Mouse (Mus musculus): ENCODE measurements around the gene Ptprm. TPM values are rescaled to one million over a fixed set of nuclear protein-coding genes. Genes with fewer than 3 reads are reported as not detected.

Ptprm gene
- polyA plus RNA-seq, 1 experiment from 2014 or later = 31.4 TPM

DNA sequence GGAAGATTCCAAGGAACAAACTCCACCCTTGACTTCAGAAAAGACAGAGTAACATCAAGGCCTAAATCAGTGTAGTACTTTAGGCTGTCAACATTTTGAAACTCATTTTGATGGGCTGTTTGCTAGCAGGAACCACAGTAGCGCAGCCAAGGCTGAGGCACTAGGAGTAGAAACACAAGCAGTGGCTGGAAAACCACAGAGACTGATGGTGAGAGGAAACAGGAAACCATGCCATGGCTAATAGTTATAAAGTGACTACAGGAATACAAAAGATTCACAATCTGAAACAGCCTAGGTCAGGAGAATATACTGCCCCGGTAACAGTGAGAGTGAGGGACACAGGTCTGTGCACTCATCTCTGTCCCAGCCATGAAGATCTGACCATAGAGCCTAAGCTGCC is 165.7 kb downstream of the Ptprm start:
- DNase-seq (ENCODE audit: low spot score) (no peak), ATAC-seq (ENCODE audit: low FRiP score) (no peak)
- H3K9ac ChIP-seq = no peak overlapping the region
- no peaks in the 10 kb centered on the region for H3K36me3 ChIP-seq (replicated peaks; ENCODE audit: control insufficient read depth, insufficient read depth)
- no peak overlapping the region for H3K4me3 ChIP-seq (replicated peaks; ENCODE audit: low read length)
- WGBS = 96% methylated on average over 2 of the region's 2 CpGs
- H3K4me2 ChIP-seq (replicated peaks) = no peak overlapping the region
- H3K4me1 ChIP-seq (replicated peaks; ENCODE audit: control insufficient read depth, insufficient read depth, low read length) = no peaks in the 10 kb centered on the region
- no peak overlapping the region for H3K27ac ChIP-seq
- H3K9me3 ChIP-seq (ENCODE audit: control insufficient read depth, low read length) = no peaks in the 10 kb centered on the region
- no peaks in the 10 kb centered on the region for H3K27me3 ChIP-seq (ENCODE audit: control insufficient read depth, insufficient read depth, low read length)

DNA sequence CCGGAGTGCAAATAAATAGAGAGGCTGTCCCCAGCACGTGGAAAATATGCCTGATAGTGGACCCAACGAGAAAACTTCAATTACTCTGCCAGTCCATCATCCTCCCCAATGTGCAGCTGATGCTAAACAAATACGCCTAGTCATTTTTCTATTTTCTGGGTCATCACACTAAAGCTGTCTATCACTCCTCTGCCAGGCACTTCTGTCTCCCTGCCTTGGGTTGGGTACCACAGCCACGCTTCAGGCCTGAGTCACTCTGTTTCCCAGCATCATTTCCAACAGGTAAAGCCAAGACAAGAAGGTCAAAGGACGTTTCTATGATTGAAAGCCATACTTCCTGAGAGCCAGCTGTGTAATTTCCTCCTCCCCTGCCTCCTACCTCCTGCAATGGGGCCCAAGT is 167.4 kb downstream of the Ptprm start:
- 55% methylated on average over 6 of the region's 6 CpGs for WGBS
- H3K9ac ChIP-seq = no peak overlapping the region
- H3K36me3 ChIP-seq (replicated peaks; ENCODE audit: control insufficient read depth, insufficient read depth) = no peaks in the 10 kb centered on the region
- H3K4me3 ChIP-seq (replicated peaks; ENCODE audit: low read length) = no peak overlapping the region
- no peak overlapping the region for H3K27ac ChIP-seq
- H3K4me1 ChIP-seq (replicated peaks; ENCODE audit: control insufficient read depth, insufficient read depth, low read length) = no peaks in the 10 kb centered on the region
- H3K4me2 ChIP-seq (replicated peaks) = no peak overlapping the region
- H3K27me3 ChIP-seq (ENCODE audit: control insufficient read depth, insufficient read depth, low read length) = no peaks in the 10 kb centered on the region
- ATAC-seq (ENCODE audit: low FRiP score) (no peak), DNase-seq (ENCODE audit: low spot score) (no peak)
- H3K9me3 ChIP-seq (ENCODE audit: control insufficient read depth, low read length) = no peaks in the 10 kb centered on the region

DNA sequence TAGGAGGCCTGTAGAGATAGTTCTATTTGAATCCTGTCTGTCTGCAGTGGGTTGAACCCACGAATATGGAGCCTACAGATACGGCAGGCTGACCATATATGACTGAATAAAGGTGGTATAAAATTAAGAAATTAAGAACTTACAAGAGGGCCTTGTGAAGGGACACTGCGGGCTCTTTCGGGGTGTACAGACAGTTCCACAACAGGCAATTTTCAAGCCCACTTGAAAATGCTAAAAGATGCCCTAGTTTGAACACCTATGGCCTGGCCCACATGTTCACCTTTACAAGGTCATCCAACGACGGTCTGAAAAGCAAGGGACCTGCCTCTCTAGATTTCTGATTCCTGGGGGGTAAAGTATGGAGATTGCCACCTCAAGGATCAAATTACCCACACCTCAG is 168.3 kb downstream of the Ptprm start:
- 89% methylated on average over 6 of the region's 6 CpGs for WGBS
- H3K27me3 ChIP-seq (ENCODE audit: control insufficient read depth, insufficient read depth, low read length) = no peaks in the 10 kb centered on the region
- ATAC-seq (ENCODE audit: low FRiP score) = no peak

DNA sequence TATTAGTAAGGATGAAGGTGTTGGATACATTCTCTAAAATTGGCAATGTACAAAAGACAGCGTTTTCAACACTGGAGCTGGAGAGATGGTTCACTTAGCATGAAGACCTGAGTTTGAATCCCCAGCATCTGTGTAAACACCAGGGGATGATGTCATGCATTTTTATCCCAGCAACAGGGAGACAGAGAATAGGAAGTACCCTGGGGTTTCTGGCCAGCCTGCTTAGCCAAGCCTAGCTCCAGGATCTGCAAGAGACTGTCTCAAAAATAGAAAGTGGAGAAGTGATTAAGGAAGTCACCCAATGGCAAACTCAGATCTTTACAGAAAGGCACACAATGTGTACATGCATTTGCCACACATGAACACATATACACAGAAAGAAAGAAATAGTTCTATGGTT is 174.8 kb downstream of the Ptprm start:
- Histone ChIP-seq H3K4me2 (replicated peaks) (no peak overlapping the region), H3K9me3 (ENCODE audit: control insufficient read depth, low read length) (0 out of 2 replicates have a peak, but pooled peaks cover 4% of the 10 kb centered on the region), H3K27ac (no peak overlapping the region), H3K9ac (no peak overlapping the region), H3K4me3 (replicated peaks; ENCODE audit: low read length) (no peak overlapping the region), H3K4me1 (replicated peaks; ENCODE audit: control insufficient read depth, insufficient read depth, low read length) (no peaks in the 10 kb centered on the region), H3K36me3 (replicated peaks; ENCODE audit: control insufficient read depth, insufficient read depth) (no peaks in the 10 kb centered on the region), H3K27me3 (ENCODE audit: control insufficient read depth, insufficient read depth, low read length) (no peaks in the 10 kb centered on the region)
- WGBS = 88% methylated on average over 1 of the region's 1 CpGs
- DNase-seq (ENCODE audit: low spot score) = no peak
- no peak for ATAC-seq (ENCODE audit: low FRiP score)

More for the DNA sequence above, 168.3 kb downstream of the Ptprm start:
- no peak overlapping the region for H3K27ac ChIP-seq
- H3K4me3 ChIP-seq (replicated peaks; ENCODE audit: low read length) = no peak overlapping the region
- DNase-seq (ENCODE audit: low spot score) = no peak
- no peaks in the 10 kb centered on the region for H3K4me1 ChIP-seq (replicated peaks; ENCODE audit: control insufficient read depth, insufficient read depth, low read length)
- no peaks in the 10 kb centered on the region for H3K9me3 ChIP-seq (ENCODE audit: control insufficient read depth, low read length)
- no peaks in the 10 kb centered on the region for H3K36me3 ChIP-seq (replicated peaks; ENCODE audit: control insufficient read depth, insufficient read depth)
- H3K4me2 ChIP-seq (replicated peaks) = no peak overlapping the region
- H3K9ac ChIP-seq = no peak overlapping the region

DNA sequence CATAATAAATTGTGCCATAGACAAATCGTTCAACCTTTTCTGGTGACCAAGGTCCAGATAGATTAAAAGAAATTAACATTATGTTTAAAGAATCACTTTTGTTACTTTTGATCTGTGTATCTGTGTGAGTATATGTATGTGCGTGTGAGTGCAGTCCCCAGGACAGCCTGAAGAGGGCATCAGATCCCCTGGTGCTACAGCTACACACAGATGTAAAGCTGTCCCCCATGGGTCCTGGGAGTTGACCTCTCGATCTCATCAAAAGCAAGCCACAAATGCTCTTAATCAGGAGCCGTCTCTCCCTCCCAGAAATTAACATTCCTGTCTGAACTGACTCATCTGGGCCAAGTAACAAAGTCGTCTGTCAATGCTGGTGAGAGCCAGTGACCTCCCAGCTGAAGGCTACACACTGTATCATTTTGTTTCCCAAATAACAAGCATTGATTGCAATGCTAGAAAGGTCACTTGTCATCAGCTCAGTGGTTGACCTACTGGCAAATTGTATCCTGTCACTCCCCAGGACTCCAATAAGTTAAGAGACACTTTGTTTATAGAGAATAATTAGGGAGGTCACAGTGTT is 175.5 kb downstream of the Ptprm start:
- DNase-seq (ENCODE audit: low spot score) = no peak
- ATAC-seq (ENCODE audit: low FRiP score) = no peak
- 75% methylated on average over 5 of the region's 5 CpGs for WGBS
- Histone ChIP-seq H3K36me3 (replicated peaks; ENCODE audit: control insufficient read depth, insufficient read depth) (no peaks in the 10 kb centered on the region), H3K4me3 (replicated peaks; ENCODE audit: low read length) (no peak overlapping the region), H3K4me1 (replicated peaks; ENCODE audit: control insufficient read depth, insufficient read depth, low read length) (no peaks in the 10 kb centered on the region), H3K4me2 (replicated peaks) (no peak overlapping the region), H3K27ac (no peak overlapping the region), H3K9me3 (ENCODE audit: control insufficient read depth, low read length) (0 out of 2 replicates have a peak, but pooled peaks cover 4% of the 10 kb centered on the region), H3K27me3 (ENCODE audit: control insufficient read depth, insufficient read depth, low read length) (no peaks in the 10 kb centered on the region), H3K9ac (no peak overlapping the region)

DNA sequence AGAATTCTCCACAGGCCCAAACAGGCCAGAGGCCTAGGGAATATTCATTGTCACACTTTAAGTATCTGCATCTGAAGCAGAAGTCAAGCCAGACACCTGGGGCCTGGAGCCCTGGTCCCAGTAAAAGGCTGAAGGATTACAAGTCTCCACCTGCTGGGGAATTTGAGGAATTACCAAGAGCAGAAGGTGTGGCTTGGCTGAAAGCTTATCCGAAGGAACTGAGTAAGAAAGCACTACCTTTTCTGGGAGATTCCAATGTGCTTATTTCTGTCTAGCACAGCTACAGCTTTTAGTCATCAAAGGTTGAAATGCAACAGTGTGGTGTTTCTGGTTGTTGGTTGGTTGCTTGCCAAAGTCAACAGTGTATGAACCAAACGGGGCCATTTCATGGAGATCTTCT is 178.4 kb downstream of the Ptprm start:
- H3K27ac ChIP-seq = no peak overlapping the region
- H3K4me1 ChIP-seq (replicated peaks; ENCODE audit: control insufficient read depth, insufficient read depth, low read length) = no peaks in the 10 kb centered on the region
- DNase-seq (ENCODE audit: low spot score) (peak; percentile 72), ATAC-seq (ENCODE audit: low FRiP score) (peak; percentile 21; the same call in 1 of the 2 replicates)
- H3K4me2 ChIP-seq (replicated peaks) = no peak overlapping the region
- H3K27me3 ChIP-seq (ENCODE audit: control insufficient read depth, insufficient read depth, low read length) = no peaks in the 10 kb centered on the region
- no peak overlapping the region for H3K9ac ChIP-seq
- 70% methylated on average over 2 of the region's 2 CpGs for WGBS
- H3K36me3 ChIP-seq (replicated peaks; ENCODE audit: control insufficient read depth, insufficient read depth) = no peaks in the 10 kb centered on the region
- 0 out of 2 replicates have a peak, but pooled peaks cover 4% of the 10 kb centered on the region for H3K9me3 ChIP-seq (ENCODE audit: control insufficient read depth, low read length)
- H3K4me3 ChIP-seq (replicated peaks; ENCODE audit: low read length) = no peak overlapping the region

DNA sequence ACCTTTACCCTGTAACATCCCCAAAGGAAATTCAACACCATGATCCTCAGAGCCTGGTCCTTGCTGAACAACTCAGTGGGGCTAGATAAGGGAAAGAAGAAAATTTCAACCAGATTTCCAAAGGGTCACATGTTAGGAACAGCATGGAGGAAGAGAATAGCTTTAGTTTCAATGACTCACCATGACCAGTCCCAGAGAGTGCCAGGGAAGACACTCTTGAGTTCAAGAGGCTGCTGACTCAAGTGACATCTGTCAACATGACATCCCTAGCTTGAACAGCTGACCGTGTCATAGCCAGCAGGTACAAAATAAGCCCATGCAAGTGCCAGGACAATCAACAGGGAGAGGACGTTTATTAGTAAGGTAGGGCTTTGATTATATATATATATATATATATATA is 182.9 kb downstream of the Ptprm start:
- H3K4me2 ChIP-seq (replicated peaks) = no peak overlapping the region
- no peak for ATAC-seq (ENCODE audit: low FRiP score)
- no peaks in the 10 kb centered on the region for H3K9me3 ChIP-seq (ENCODE audit: control insufficient read depth, low read length)
- DNase-seq (ENCODE audit: low spot score) = no peak
- H3K27ac ChIP-seq = no peak overlapping the region
- H3K27me3 ChIP-seq (ENCODE audit: control insufficient read depth, insufficient read depth, low read length) = no peaks in the 10 kb centered on the region
- no peaks in the 10 kb centered on the region for H3K4me1 ChIP-seq (replicated peaks; ENCODE audit: control insufficient read depth, insufficient read depth, low read length)
- WGBS = 95% methylated on average over 2 of the region's 2 CpGs
- H3K36me3 ChIP-seq (replicated peaks; ENCODE audit: control insufficient read depth, insufficient read depth) = no peaks in the 10 kb centered on the region
- H3K9ac ChIP-seq = no peak overlapping the region
- no peak overlapping the region for H3K4me3 ChIP-seq (replicated peaks; ENCODE audit: low read length)

DNA sequence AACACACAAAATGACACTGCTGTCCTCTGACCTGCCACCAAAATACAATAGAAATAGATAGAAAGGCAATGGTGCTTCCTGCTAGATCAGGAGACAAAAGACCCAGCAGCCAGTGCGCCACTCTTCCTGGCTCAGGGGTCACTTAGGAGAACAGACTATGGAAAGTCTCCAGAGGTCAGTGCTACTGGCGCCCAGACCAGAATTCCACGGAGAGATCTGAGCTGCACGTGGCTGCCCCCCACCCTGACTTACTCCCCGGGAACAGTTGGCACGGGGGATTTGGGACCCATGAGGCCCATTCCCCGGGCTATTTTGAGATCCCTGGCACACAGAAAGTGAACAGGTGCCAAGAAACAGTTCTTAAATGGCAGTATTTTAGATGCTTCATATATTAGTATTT is 183.6 kb downstream of the Ptprm start:
- 68% methylated on average over 7 of the region's 7 CpGs for WGBS
- H3K36me3 ChIP-seq (replicated peaks; ENCODE audit: control insufficient read depth, insufficient read depth) = no peaks in the 10 kb centered on the region
- ATAC-seq (ENCODE audit: low FRiP score) = no peak
- no peak overlapping the region for H3K9ac ChIP-seq
- no peaks in the 10 kb centered on the region for H3K27me3 ChIP-seq (ENCODE audit: control insufficient read depth, insufficient read depth, low read length)
- H3K4me3 ChIP-seq (replicated peaks; ENCODE audit: low read length) = no peak overlapping the region
- H3K4me1 ChIP-seq (replicated peaks; ENCODE audit: control insufficient read depth, insufficient read depth, low read length) = no peaks in the 10 kb centered on the region
- DNase-seq (ENCODE audit: low spot score) = no peak
- H3K4me2 ChIP-seq (replicated peaks) = no peak overlapping the region
- H3K27ac ChIP-seq = no peak overlapping the region
- H3K9me3 ChIP-seq (ENCODE audit: control insufficient read depth, low read length) = no peaks in the 10 kb centered on the region

DNA sequence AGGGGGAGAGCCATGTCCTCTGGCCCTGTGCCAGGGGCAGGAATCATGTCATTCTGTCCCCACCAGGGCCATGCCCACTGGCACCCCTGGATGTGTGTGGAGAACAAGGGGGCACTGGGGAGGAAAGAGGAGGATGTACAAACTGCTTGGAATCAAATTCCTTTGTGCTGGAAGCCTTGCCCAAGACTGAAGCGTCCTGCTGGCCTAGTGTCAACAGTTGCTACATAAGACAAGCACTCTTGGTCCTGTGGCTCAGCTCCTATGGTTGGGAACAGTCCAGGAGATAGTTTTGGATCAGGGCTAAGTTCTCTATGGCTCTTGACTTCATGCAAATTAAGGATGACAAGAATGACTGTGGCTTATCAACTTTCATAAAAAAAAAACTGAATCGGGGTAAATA is 188.4 kb downstream of the Ptprm start:
- ATAC-seq (ENCODE audit: low FRiP score) (no peak), DNase-seq (ENCODE audit: low spot score) (no peak)
- Histone ChIP-seq H3K4me3 (replicated peaks; ENCODE audit: low read length) (no peak overlapping the region), H3K27ac (no peak overlapping the region), H3K27me3 (ENCODE audit: control insufficient read depth, insufficient read depth, low read length) (no peaks in the 10 kb centered on the region), H3K4me1 (replicated peaks; ENCODE audit: control insufficient read depth, insufficient read depth, low read length) (no peaks in the 10 kb centered on the region), H3K4me2 (replicated peaks) (no peak overlapping the region), H3K36me3 (replicated peaks; ENCODE audit: control insufficient read depth, insufficient read depth) (no peaks in the 10 kb centered on the region), H3K9me3 (ENCODE audit: control insufficient read depth, low read length) (no peaks in the 10 kb centered on the region), H3K9ac (no peak overlapping the region)
- WGBS = 90% methylated on average over 2 of the region's 2 CpGs

DNA sequence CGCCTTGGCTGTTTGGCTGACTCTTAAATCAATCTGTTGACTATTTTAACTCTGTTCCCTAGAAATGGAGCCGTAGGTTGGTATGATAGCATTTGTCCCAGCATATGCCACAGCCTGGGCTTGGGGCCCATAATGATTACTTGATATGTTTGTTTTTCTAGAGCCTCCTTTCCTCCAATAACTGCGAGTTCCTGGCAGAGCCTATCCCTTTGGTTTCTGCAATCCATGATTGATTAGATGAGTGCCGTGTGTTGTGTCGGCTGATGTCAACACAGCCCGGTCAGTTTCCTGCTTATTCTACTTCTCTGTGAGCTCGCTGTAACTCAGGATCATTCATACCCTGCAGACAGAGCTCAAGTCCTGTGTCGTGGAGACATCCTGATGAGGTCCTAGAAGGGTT is 194.6 kb downstream of the Ptprm start:
- DNase-seq (ENCODE audit: low spot score) (no peak), ATAC-seq (ENCODE audit: low FRiP score) (no peak)
- no peak overlapping the region for H3K4me3 ChIP-seq (replicated peaks; ENCODE audit: low read length)
- no peaks in the 10 kb centered on the region for H3K27me3 ChIP-seq (ENCODE audit: control insufficient read depth, insufficient read depth, low read length)
- H3K4me2 ChIP-seq (replicated peaks) = no peak overlapping the region
- no peaks in the 10 kb centered on the region for H3K36me3 ChIP-seq (replicated peaks; ENCODE audit: control insufficient read depth, insufficient read depth)
- no peaks in the 10 kb centered on the region for H3K9me3 ChIP-seq (ENCODE audit: control insufficient read depth, low read length)
- H3K4me1 ChIP-seq (replicated peaks; ENCODE audit: control insufficient read depth, insufficient read depth, low read length) = peaks cover 9% of the 10 kb centered on the region; the same call in 1 of the 2 replicates
- WGBS = 86% methylated on average over 8 of the region's 8 CpGs
- no peak overlapping the region for H3K27ac ChIP-seq
- H3K9ac ChIP-seq = no peak overlapping the region
